Mouse (Mus musculus) C2C12 (cell line): ENCODE measurements at regions not wholly inside any gene's neighbourhood (a gene's known extent, or its start where the extent isn't known, plus 50 kb on each side); places are given as distances from the start of the nearest gene placed in this dataset.

Experiments used
- CTCF ChIP-seq: IDR thresholded peaks from one replicate; pipeline ENCODE4 v1.5.1; 2011; ENCODE audit not compliant: control insufficient read depth, insufficient read depth, insufficient read length
- MAX ChIP-seq: IDR thresholded peaks from one replicate; pipeline ENCODE4 v1.6.1; 2011; ENCODE audit warnings: mild to moderate bottlenecking, control low read depth

DNA sequence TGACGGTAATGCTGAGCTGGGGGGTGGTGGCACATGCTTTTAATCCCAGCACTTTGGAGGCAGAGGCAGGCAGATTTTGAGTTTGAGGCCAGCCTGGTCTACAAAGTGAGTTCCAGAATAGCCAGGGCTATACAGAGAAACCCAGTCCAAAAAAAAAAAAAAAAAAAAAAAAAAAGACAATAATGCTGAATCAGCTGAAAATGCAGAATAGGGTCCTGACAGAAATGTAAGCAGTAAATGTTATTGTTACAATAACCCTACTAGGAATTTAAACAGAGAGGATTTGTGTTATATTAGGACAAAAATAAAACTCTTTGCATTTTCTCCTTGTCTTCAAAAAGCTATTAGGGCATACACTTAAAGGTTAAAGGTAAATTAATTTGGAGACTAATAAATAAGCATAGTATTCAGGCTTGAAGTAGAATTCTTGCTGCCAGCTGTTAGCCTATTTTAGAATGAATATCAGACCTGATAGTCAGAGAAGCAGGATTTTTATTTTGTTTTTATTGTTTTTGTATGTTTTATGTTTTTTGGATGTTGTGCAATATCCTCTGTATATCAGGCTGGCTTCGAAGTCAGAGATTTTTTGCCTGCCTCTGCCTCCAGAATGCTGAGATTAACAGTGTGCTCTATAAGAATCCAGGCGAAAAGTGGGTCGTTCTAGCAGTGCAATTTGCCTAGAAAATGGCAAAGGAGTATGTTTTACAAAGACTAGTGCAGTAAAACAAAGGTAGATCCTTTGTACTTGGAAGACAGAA lies 1267.8 kb downstream of the Cdh18 start:
- TF ChIP-seq CTCF (no peak), MAX (no peak)
